Mouse (Mus musculus): ENCODE measurements around the gene Lpo. TPM values are rescaled to one million over a fixed set of nuclear protein-coding genes. Genes with fewer than 3 reads are reported as not detected.

Lpo gene
- total and polyA plus RNA-seq, 2 experiments from 2014 or later = 3.3 to 3.4 TPM

GRCm38 (mm10) chr11:87763988-87764876, 63.9 kb downstream of the Lpo start:
- Histone ChIP-seq H3K4me2 (ENCODE audit: low read depth, low read length) (peak overlapping the region; percentile 99), H3K4me3 (ENCODE audit: low read length) (peak overlapping the region; percentile 73), H3K4me1 (ENCODE audit: insufficient read depth, low read length) (peaks cover 9% of the 10 kb centered on the region; the same call in 1 of the 2 replicates), H3K27ac (peak overlapping the region; percentile 74), H3K9ac (replicated peaks; ENCODE audit: low read length) (peak overlapping the region; percentile 66), H3K27me3 (ENCODE audit: insufficient read depth, low read length) (no peaks in the 10 kb centered on the region), H3K9me3 (ENCODE audit: low read length) (no peaks in the 10 kb centered on the region), H3K36me3 (ENCODE audit: insufficient read depth, low read length) (peaks cover 10% of the 10 kb centered on the region)
- ATAC-seq (peak; percentile 60), DNase-seq (ENCODE audit: low spot score) (peak; percentile 58)
- no peak for TF ChIP-seq CTCF (IDR thresholded peaks at IDR 0.05; ENCODE audit: low read depth)
- WGBS = under 1% methylated on average over 61 of the region's 65 CpGs

- peaks cover 9% of the 10 kb centered on the region; the same call in 1 of the 2 replicates for H3K4me1 ChIP-seq (ENCODE audit: insufficient read depth, low read length)
Observed at GRCm38 (mm10) chr11:87763511-87763987, 64.5 kb downstream of the Lpo start.

GRCm38 (mm10) chr11:87762702-87763385, 65.2 kb downstream of the Lpo start:
- H3K4me3 ChIP-seq (ENCODE audit: low read length) = peak overlapping the region; percentile 73
- no peak for ATAC-seq
- H3K9me3 ChIP-seq (ENCODE audit: low read length) = no peaks in the 10 kb centered on the region
- H3K4me2 ChIP-seq (ENCODE audit: low read depth, low read length) = peak overlapping the region; percentile 99
- H3K4me1 ChIP-seq (ENCODE audit: insufficient read depth, low read length) = peaks cover 9% of the 10 kb centered on the region; the same call in 1 of the 2 replicates
- no peak for DNase-seq (ENCODE audit: low spot score)
- peak overlapping the region; percentile 66 for H3K9ac ChIP-seq (replicated peaks; ENCODE audit: low read length)
- peaks cover 6% of the 10 kb centered on the region for H3K36me3 ChIP-seq (ENCODE audit: insufficient read depth, low read length)
- 30% methylated on average over 12 of the region's 12 CpGs for WGBS
- TF ChIP-seq CTCF (IDR thresholded peaks at IDR 0.05; ENCODE audit: low read depth) = no peak
- peak overlapping the region; percentile 74 for H3K27ac ChIP-seq
- no peaks in the 10 kb centered on the region for H3K27me3 ChIP-seq (ENCODE audit: insufficient read depth, low read length)

More at GRCm38 (mm10) chr11:87763511-87763987, 64.5 kb downstream of the Lpo start:
- ATAC-seq (peak; percentile 27), DNase-seq (ENCODE audit: low spot score) (peak; percentile 85)
- no peak; the same call in 1 of the 2 replicates for TF ChIP-seq CTCF (IDR thresholded peaks at IDR 0.05; ENCODE audit: low read depth)
- H3K9ac ChIP-seq (replicated peaks; ENCODE audit: low read length) = peak overlapping the region; percentile 66
- 2% methylated on average over 17 of the region's 17 CpGs for WGBS
- no peaks in the 10 kb centered on the region for H3K27me3 ChIP-seq (ENCODE audit: insufficient read depth, low read length)
- H3K27ac ChIP-seq = peak overlapping the region; percentile 74
- peak overlapping the region; percentile 99 for H3K4me2 ChIP-seq (ENCODE audit: low read depth, low read length)
- H3K36me3 ChIP-seq (ENCODE audit: insufficient read depth, low read length) = peaks cover 10% of the 10 kb centered on the region
- H3K9me3 ChIP-seq (ENCODE audit: low read length) = no peaks in the 10 kb centered on the region
- peak overlapping the region; percentile 73 for H3K4me3 ChIP-seq (ENCODE audit: low read length)

- peak; percentile 5 for DNase-seq (ENCODE audit: low spot score)
- Histone ChIP-seq H3K27me3 (ENCODE audit: insufficient read depth, low read length) (no peaks in the 10 kb centered on the region), H3K4me3 (ENCODE audit: low read length) (peak overlapping the region; percentile 73), H3K4me2 (ENCODE audit: low read depth, low read length) (peak overlapping the region; percentile 99), H3K9ac (replicated peaks; ENCODE audit: low read length) (peak overlapping the region; percentile 66), H3K9me3 (ENCODE audit: low read length) (no peaks in the 10 kb centered on the region), H3K27ac (peak overlapping the region; percentile 83), H3K36me3 (ENCODE audit: insufficient read depth, low read length) (no peaks in the 10 kb centered on the region; the same call in 1 of the 2 replicates), H3K4me1 (ENCODE audit: insufficient read depth, low read length) (peaks cover 9% of the 10 kb centered on the region; the same call in 1 of the 2 replicates)
- no peak for TF ChIP-seq CTCF (IDR thresholded peaks at IDR 0.05; ENCODE audit: low read depth)
- 68% methylated on average over 14 of the region's 14 CpGs for WGBS
- ATAC-seq = no peak
Observed at GRCm38 (mm10) chr11:87761806-87762701, 66.0 kb downstream of the Lpo start.

- peak overlapping the region; percentile 66 for H3K9ac ChIP-seq (replicated peaks; ENCODE audit: low read length)
- H3K27me3 ChIP-seq (ENCODE audit: insufficient read depth, low read length) = no peaks in the 10 kb centered on the region
- no peaks in the 10 kb centered on the region for H3K9me3 ChIP-seq (ENCODE audit: low read length)
- H3K4me3 ChIP-seq (ENCODE audit: low read length) = peak overlapping the region; percentile 73
- 50% methylated on average over 11 of the region's 11 CpGs for WGBS
- peak overlapping the region; percentile 83 for H3K27ac ChIP-seq
- H3K4me1 ChIP-seq (ENCODE audit: insufficient read depth, low read length) = peaks cover 9% of the 10 kb centered on the region; the same call in 1 of the 2 replicates
- no peak for TF ChIP-seq CTCF (IDR thresholded peaks at IDR 0.05; ENCODE audit: low read depth)
- DNase-seq (ENCODE audit: low spot score) = no peak
- H3K4me2 ChIP-seq (ENCODE audit: low read depth, low read length) = peak overlapping the region; percentile 99
- ATAC-seq = no peak
- no peaks in the 10 kb centered on the region for H3K36me3 ChIP-seq (ENCODE audit: insufficient read depth, low read length)
Observed at GRCm38 (mm10) chr11:87761181-87761721, 66.8 kb downstream of the Lpo start.

Data from hindbrain, postnatal 0 days (tissue).